Mouse (Mus musculus): ENCODE measurements around the gene Rps6kl1. TPM values are rescaled to one million over a fixed set of nuclear protein-coding genes. Genes with fewer than 3 reads are reported as not detected.
"Not testable (repeated sequence)": the region's sequence is repeated elsewhere in the genome, so short reads cannot be mapped to it uniquely, and the experiment has no call there.

The Rps6kl1 gene
- polyA plus RNA-seq, 1 experiment from 2014 or later, result 3.8 TPM

DNA sequence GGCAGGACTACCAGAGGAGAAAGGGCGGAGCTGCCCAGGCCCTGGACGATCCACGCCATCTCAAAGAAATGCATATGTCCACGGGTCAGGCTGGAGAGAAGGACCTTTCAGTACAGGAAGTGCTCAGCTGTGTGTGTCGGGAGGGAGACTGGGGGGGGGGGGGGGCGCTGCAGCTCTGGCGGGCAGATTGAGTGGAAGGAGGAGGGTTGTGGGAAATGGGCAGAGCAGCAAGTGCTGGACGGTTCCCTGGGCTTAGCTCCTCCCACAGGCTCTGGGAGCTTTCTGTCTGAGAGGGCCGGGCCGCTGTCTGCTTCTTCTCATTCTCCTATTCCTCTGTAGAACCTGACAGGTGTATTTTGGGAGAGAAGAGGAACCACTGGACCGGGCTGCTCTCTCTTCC, 4.7 kb downstream of the Rps6kl1 start:
- WGBS, result 28% methylated on average over 10 of the region's 11 CpGs
- no peak overlapping the region for H3K4me3 ChIP-seq
- no peaks in the 10 kb centered on the region for H3K36me3 ChIP-seq
- no peaks in the 10 kb centered on the region for H3K9me3 ChIP-seq
- peaks cover 45% of the 10 kb centered on the region for H3K4me1 ChIP-seq (replicated peaks)
- DNase-seq (ENCODE audit: low spot score), result no peak
- H3K27ac ChIP-seq, result peak overlapping the region; percentile 46; the same call in 1 of the 2 replicates
- H3K27me3 ChIP-seq (ENCODE audit: insufficient read depth, poor library complexity, severe bottlenecking), result peaks cover 39% of the 10 kb centered on the region

DNA sequence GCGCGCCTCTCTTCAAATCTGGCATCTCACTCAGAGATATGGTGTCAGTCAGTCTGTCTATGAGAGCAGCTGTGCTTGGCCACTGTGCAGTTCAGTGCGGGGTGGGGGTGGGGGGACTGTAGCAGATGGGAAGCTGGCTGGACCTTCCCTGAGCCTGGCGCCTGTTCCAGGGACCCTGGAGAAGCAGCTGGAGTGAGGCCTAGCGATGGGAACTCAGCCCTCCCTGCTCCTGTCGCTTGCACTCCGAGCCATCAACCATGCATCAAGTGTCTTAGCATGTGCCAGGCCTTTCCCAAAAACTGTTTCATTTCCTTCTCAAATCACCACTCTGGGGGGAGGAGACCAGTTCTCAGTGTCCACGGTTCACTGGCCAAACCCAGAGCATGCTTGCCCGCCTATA, 5.4 kb downstream of the Rps6kl1 start:
- 73% methylated on average over 9 of the region's 9 CpGs for WGBS
- Histone ChIP-seq H3K27me3 (ENCODE audit: insufficient read depth, poor library complexity, severe bottlenecking) (peaks cover 39% of the 10 kb centered on the region), H3K4me1 (replicated peaks) (peaks cover 40% of the 10 kb centered on the region), H3K36me3 (no peaks in the 10 kb centered on the region), H3K4me3 (no peak overlapping the region), H3K27ac (peak overlapping the region; percentile 23; the same call in 1 of the 2 replicates), H3K9me3 (no peaks in the 10 kb centered on the region)
- peak; percentile 35 for DNase-seq (ENCODE audit: low spot score)

DNA sequence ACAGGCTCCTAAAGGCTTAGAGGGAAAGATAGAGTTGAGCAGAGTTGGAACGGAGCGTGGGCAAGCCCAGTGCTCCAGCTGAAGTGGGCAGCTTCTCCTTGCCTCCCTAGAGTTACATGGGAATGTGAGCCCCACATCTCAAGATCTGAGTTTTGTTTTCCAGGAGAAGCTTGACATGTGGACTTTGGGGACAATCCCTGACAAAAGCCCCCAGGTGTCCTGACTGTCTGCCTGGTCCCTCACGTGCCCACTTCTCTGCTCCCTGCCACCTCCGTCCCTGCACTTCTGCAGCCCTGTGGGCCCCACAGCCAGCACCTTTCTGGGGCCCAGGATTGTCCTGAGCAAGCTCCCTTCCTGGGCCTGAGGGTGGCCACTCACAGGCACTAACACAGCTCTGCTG, 6.2 kb downstream of the Rps6kl1 start:
- Histone ChIP-seq H3K4me1 (replicated peaks) (peaks cover 41% of the 10 kb centered on the region), H3K4me3 (no peak overlapping the region), H3K27me3 (ENCODE audit: insufficient read depth, poor library complexity, severe bottlenecking) (peaks cover 34% of the 10 kb centered on the region), H3K9me3 (no peaks in the 10 kb centered on the region), H3K27ac (no peak overlapping the region), H3K36me3 (no peaks in the 10 kb centered on the region)
- DNase-seq (ENCODE audit: low spot score), result no peak
- 87% methylated on average over 4 of the region's 4 CpGs for WGBS

DNA sequence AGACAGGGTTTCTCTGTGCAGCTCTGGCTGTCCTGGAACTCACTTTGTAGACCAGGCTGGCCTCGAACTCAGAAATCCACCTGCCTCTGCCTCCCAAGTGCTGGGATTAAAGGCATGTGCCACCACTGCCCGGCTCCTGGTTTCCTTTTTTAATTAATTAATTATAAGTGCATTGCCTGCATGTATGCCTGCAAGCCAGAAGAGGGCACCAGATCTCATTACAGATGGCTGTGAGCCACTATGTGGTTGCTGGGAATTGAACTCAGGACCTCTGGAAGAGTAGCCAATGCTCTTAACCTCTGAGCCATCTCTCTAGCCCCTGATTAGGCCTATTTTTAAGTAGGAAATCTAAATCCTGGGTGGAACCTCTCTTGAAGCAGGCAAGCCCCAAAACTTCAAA, 6.8 kb downstream of the Rps6kl1 start:
- 64% methylated on average over 2 of the region's 2 CpGs for WGBS
- Histone ChIP-seq H3K4me1 (replicated peaks) (peaks cover 39% of the 10 kb centered on the region), H3K27me3 (ENCODE audit: insufficient read depth, poor library complexity, severe bottlenecking) (peaks cover 29% of the 10 kb centered on the region)
- not testable (repeated sequence) for DNase-seq (ENCODE audit: low spot score); H3K4me3 ChIP-seq; H3K36me3 ChIP-seq; H3K27ac ChIP-seq; H3K9me3 ChIP-seq

DNA sequence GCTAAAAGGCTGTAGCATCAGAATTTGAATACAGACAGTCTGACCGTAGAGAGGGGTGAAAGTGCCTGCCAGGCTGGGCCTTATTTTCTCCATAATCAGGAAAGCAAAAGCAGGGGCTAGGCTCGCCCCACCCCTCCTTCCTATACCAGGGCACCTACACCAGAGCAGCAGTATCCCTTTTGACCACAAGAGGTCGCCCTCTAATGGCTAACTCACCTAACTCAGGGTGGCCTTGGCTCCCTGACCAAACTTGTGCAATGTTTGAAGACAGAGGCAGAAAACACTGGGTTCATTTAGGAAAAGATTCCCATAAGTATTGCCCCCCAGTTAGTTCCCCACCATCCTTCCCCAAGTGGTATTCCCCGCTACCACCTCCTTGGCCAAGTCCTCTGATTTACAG, 8.3 kb downstream of the Rps6kl1 start:
- Histone ChIP-seq H3K4me1 (replicated peaks) (peaks cover 39% of the 10 kb centered on the region), H3K9me3 (no peaks in the 10 kb centered on the region), H3K4me3 (no peak overlapping the region), H3K27me3 (ENCODE audit: insufficient read depth, poor library complexity, severe bottlenecking) (peaks cover 27% of the 10 kb centered on the region; the same call in 1 of the 2 replicates), H3K27ac (no peak overlapping the region), H3K36me3 (no peaks in the 10 kb centered on the region)
- 22% methylated on average over 4 of the region's 4 CpGs for WGBS
- DNase-seq (ENCODE audit: low spot score), result peak; percentile 84

DNA sequence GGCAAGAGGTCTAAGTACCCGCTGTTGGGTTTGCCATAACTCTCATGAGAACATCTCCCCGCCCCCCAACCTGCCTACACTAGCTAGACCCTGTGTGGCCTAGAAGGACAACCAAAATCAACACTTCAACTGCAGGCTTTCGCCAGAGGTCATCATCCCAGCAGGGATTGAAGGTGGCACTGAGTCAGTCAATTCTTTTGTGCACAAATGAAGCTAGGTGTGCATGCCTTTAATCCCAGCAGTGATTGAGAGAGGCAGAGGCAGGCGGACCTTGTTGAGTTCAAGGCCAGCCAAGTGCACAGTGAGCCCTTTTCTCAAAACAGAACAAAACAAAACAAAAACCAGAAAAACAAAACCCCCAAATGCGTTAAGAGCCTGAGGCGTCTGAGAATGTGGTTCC, 10.0 kb downstream of the Rps6kl1 start:
- peaks cover 5% of the 10 kb centered on the region; the same call in 1 of the 2 replicates for H3K36me3 ChIP-seq
- H3K9me3 ChIP-seq, result no peaks in the 10 kb centered on the region
- DNase-seq (ENCODE audit: low spot score), result no peak
- H3K4me3 ChIP-seq, result no peak overlapping the region
- H3K27ac ChIP-seq, result no peak overlapping the region
- H3K4me1 ChIP-seq (replicated peaks), result peaks cover 25% of the 10 kb centered on the region
- H3K27me3 ChIP-seq (ENCODE audit: insufficient read depth, poor library complexity, severe bottlenecking), result peaks cover 14% of the 10 kb centered on the region; the same call in 1 of the 2 replicates
- 79% methylated on average over 6 of the region's 6 CpGs for WGBS

DNA sequence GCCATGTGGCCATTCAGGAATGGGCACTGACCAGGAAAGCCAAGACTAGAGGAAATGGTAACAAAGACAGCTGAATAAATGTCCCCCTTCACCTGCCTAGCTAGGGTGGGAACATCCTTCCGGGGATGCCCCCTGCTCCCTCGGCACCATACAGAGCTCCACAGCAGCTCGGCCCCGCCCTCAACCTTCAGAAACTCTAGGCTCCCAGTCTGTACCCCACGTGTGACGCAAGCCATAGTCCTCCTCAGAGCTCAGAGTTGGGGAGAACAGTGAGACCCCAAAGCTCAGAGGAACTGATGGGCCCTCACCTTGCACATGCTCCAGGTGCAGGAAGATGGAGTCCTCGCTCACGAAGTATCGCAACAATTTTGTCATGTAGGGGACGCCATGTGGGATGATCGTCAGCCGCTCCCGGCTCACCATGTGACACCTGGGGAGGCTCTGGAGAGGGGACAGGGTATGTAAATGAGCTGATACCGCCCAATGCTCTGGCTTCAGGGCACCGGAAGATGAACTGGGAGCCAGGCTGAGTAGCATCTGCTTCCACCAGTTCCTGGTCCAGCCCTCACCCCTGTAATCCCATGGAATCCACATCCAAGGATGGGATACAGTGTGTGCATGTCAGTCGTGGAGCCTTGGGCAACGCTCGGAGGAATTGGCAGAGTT, 10.9 kb downstream of the Rps6kl1 start:
- DNase-seq (ENCODE audit: low spot score), result no peak
- H3K4me3 ChIP-seq, result no peak overlapping the region; the same call in 1 of the 2 replicates
- H3K27ac ChIP-seq, result no peak overlapping the region
- WGBS, result 50% methylated on average over 18 of the region's 18 CpGs
- peaks cover 20% of the 10 kb centered on the region for H3K4me1 ChIP-seq (replicated peaks)
- H3K27me3 ChIP-seq (ENCODE audit: insufficient read depth, poor library complexity, severe bottlenecking), result peaks cover 14% of the 10 kb centered on the region; the same call in 1 of the 2 replicates
- no peaks in the 10 kb centered on the region for H3K9me3 ChIP-seq
- H3K36me3 ChIP-seq, result peaks cover 14% of the 10 kb centered on the region

DNA sequence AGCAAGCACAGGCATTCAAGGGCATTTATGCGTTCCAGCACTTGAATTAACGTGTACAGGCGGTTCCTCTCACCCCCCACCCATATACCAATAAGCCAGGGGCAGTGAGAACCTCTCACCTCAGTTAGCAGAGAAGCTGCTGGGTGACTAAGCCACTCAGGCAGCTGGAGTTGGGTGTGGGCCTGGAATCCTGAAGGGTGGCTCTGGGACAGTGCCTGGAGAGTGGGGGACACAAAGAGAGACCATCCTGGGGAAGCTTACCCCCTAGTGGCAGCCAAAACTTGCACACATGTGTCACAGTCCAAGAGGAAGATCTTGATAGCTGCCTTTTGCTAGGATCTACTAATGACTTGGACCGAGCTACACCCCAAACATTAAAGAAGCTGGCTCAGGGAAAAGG, 14.4 kb downstream of the Rps6kl1 start:
- 88% methylated on average over 4 of the region's 4 CpGs for WGBS
- H3K27ac ChIP-seq, result no peak overlapping the region
- H3K36me3 ChIP-seq, result peaks cover 46% of the 10 kb centered on the region
- H3K27me3 ChIP-seq (ENCODE audit: insufficient read depth, poor library complexity, severe bottlenecking), result peaks cover 13% of the 10 kb centered on the region; the same call in 1 of the 2 replicates
- H3K4me3 ChIP-seq, result no peak overlapping the region
- H3K4me1 ChIP-seq (replicated peaks), result peaks cover 21% of the 10 kb centered on the region
- DNase-seq (ENCODE audit: low spot score), result no peak
- no peaks in the 10 kb centered on the region for H3K9me3 ChIP-seq

DNA sequence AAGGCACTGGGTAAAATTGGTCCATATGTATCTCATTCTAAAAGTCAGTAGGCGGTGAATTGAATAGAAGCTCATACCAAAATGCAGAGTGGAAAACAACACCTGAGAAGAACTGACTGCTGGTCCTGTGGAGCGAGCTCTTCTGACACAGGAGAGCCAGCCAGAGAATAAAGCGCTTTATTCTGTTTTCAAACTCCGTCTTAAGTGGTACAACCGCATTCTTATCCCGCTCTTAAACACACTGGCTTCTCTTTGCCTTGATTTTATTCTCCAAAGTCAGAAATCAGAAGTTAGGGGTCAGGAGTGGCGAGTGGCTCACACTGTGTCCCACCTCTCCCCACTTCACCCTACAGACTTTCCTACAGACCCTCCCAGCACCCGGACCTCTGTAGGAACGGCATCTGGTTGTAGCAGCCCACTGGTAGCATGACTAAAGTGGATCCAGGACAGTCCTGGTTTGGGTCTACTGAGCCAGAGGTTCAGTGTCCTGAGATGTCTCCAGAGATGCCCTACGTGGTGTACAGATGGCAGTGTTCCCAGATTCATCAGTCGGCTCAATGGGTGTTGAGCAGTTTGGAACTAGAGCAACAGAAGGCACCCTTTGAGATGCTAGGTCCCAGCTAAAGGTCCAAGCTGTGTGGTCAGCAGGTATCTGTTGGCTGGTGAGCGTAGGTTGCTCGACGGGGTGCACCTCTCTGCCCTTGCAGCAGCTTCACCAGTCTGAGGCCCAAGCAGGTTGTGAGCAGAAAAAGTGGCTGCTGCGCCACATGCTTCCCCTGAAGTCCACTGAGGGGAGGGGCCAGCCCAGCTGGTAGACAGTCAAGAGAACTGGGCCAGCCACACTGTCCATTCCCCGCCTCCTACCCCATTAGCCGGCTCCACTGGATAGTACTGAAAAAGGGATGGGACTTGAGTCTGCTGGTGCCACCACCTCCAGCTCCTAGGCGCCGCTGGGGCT, 15.3 kb downstream of the Rps6kl1 start:
- Histone ChIP-seq H3K36me3 (peaks cover 54% of the 10 kb centered on the region), H3K27me3 (ENCODE audit: insufficient read depth, poor library complexity, severe bottlenecking) (peaks cover 5% of the 10 kb centered on the region; the same call in 1 of the 2 replicates), H3K4me1 (replicated peaks) (peaks cover 20% of the 10 kb centered on the region), H3K9me3 (no peaks in the 10 kb centered on the region), H3K27ac (no peak overlapping the region), H3K4me3 (no peak overlapping the region)
- DNase-seq (ENCODE audit: low spot score), result no peak
- 80% methylated on average over 19 of the region's 19 CpGs for WGBS

DNA sequence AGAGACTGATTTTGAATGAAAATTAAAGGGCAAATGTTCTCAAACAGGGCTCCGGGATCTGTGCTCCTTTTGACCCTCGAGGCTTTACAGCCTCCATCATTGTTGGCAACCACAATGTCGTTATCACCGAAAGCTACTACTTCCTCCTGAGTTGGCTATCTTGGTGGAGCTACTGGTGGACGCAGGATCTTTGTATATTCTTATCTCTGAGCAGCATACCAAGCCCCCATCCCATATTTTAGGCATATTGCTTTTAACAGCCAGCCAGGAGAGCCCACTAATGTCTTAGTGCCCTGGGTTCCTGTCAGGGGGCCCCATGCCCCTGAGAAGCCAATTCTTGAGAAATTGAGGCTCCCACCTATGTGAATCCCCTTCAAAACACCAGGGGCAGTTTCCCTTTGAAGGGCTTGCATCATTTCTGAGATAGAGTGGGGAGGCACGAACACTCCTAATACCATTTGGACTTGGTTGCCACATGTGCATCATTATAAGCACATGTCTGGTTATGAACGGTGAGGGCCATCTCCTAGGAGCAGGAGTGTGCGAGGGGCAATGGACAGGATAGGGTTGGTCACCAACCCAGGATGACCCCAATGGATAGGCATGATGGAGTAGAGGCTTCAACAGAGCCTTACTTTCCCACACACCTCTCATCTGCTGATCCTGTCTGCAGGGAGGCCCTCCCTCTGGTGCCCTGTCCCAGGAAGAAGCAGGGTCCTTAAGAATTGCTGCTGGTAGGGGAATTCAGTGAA, 16.8 kb downstream of the Rps6kl1 start:
- no peak for DNase-seq (ENCODE audit: low spot score)
- no peaks in the 10 kb centered on the region; the same call in 1 of the 2 replicates for H3K27me3 ChIP-seq (ENCODE audit: insufficient read depth, poor library complexity, severe bottlenecking)
- H3K9me3 ChIP-seq, result no peaks in the 10 kb centered on the region
- no peak overlapping the region for H3K27ac ChIP-seq
- H3K36me3 ChIP-seq, result peaks cover 70% of the 10 kb centered on the region
- no peak overlapping the region for H3K4me3 ChIP-seq
- WGBS, result 89% methylated on average over 8 of the region's 8 CpGs
- peaks cover 11% of the 10 kb centered on the region for H3K4me1 ChIP-seq (replicated peaks)

DNA sequence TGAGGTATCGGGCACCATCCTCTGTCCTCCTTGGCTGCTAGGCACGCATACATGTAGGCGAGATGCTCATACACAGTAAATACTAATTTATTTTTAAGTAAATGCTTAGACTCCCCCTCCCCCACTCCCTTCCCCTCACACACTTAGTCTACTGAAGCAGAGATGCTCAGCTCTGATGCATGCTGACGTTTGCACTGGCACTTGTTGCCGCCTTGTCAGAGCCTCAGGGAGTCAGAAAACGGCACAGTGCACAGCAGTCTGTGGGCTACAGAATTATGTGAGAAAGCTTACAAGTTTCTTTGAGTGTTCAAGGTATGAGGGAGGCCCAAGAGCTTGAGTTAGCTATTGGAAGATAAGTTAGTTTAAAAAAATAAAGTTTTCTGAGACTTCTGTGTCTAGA, 19.7 kb downstream of the Rps6kl1 start:
- WGBS, result 89% methylated on average over 6 of the region's 6 CpGs
- Histone ChIP-seq H3K9me3 (no peaks in the 10 kb centered on the region), H3K36me3 (peaks cover 96% of the 10 kb centered on the region), H3K4me3 (no peak overlapping the region), H3K27ac (no peak overlapping the region), H3K27me3 (ENCODE audit: insufficient read depth, poor library complexity, severe bottlenecking) (no peaks in the 10 kb centered on the region), H3K4me1 (replicated peaks) (peaks cover 11% of the 10 kb centered on the region)
- no peak for DNase-seq (ENCODE audit: low spot score)

DNA sequence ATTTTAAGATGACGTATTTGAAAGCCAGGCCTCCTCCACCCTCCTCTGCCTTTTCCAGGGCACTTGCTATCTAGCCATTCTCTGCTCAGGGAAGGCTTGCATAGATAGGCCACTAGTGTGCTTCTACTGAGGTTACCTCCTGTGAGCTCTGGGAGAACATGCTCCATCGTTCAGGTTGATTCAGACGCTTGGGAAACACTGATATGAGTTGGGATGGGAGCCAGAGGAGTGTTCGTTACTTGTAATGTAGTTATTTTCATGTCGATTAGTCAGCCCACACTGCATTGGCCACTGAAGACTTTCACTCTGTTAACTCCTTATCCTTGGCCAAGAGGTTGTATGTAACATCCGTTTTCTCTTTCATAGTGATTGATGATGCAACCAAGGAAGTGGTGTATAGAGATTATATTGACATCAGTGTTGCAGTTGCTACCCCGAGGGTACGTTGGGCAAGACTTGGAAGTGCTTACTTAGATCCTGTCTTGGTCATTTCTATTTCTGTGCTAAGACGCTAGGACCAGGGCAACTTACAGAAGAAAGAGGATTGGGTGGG, 21.6 kb downstream of the Rps6kl1 start:
- Histone ChIP-seq H3K27me3 (ENCODE audit: insufficient read depth, poor library complexity, severe bottlenecking) (no peaks in the 10 kb centered on the region), H3K36me3 (peaks cover 96% of the 10 kb centered on the region), H3K27ac (no peak overlapping the region), H3K9me3 (no peaks in the 10 kb centered on the region), H3K4me1 (replicated peaks) (peaks cover 4% of the 10 kb centered on the region), H3K4me3 (no peak overlapping the region)
- no peak for DNase-seq (ENCODE audit: low spot score)
- WGBS, result 96% methylated on average over 9 of the region's 9 CpGs
